Mouse (Mus musculus) liver, embryonic 14.5 days (tissue): ENCODE data around the gene Aspscr1.
A peak's percentile ranks its signal among the peaks of the same experiment; 100 is the strongest.

ENCODE experiments used
- CTCF ChIP-seq: IDR thresholded peaks from 2 replicates; pipeline ENCODE4 v1.5.1; 2016; ENCODE audit warnings: antibody characterized with exemption, low read depth, control low read depth
- EP300 ChIP-seq: IDR thresholded peaks from 2 replicates; pipeline ENCODE4 v1.6.1; 2016; ENCODE audit warnings: antibody characterized with exemption, low read depth

DNA sequence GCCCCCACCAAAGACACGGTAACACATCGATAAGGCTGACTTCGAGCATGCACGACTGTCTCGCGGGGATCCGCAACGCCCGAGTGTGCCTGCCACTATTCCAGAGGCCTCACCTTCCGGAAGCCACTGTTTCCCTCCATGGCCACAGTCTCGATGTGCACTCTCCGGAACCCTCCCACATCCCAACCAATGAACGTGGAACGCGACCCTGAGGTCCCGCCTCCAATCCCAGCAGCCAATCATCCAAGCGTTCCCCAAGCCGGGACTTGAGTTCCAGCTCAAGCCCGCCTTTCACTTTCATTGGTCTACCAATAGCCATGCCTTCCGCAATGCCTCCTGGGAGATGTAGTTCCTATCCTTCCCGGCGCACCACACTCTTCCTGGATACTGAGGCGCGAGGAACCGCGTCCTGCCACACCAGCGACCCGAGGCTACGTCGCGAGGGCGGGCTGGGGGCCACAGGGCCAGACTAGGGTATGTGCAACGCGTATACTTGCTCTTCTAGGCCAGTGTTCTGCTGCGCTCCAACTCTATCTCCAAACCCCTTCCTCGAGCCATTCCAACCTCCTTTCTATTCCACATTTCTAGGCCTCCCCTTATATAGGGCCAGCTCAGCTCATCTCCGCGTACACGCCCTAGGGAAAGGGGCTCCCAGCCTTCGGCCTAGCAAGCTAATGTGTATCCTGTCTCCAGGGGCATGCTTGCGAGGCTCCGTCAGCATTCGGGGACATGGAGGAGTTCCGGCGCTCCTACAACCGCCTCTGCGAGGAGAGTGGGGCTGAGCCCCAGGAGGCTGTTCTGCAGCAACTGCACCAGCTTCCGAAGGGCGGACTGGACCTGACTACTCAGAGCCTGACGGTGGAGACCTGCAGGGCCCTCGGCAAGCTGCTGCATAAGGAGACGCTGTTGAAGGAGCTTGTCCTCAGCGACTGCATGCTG is 41.1 kb downstream of the Aspscr1 start, which contains the start of the genes Cenpx and Lrrc45:
- TF ChIP-seq CTCF (peak; percentile 27), EP300 (no peak)
